Mouse (Mus musculus) kidney, embryonic 14.5 days (tissue): ENCODE results near the gene Ceacam9. TPM values are rescaled to one million over a fixed set of nuclear protein-coding genes. Genes with fewer than 3 reads are reported as not detected.

ENCODE experiments used
- polyA plus RNA-seq: library from polyadenylated mRNA; unstranded; fragments of >200 nt; fragmentation: Nextera tagmentation; extraction: Ambion mirVana; gene quantifications from 2 replicates; pipeline ENCODE4 v1.2.1, GENCODE M21; 2014

The Ceacam9 gene
- polyA plus RNA-seq, 1 experiment from 2014 or later, result not detected

Other genes starting within 250 kb of the Ceacam9 start
- 0.13 TPM in 1 of 2 replicates, not detected in the other for gene Npas1, start 244.2 kb upstream of the Ceacam9 start, polyA plus RNA-seq
- gene Arhgap35, start 106.9 kb upstream of the Ceacam9 start, polyA plus RNA-seq, result 12.6 and 26.6 TPM in 2 replicates
- gene Ceacam15, start 46.2 kb upstream of the Ceacam9 start, polyA plus RNA-seq, result not detected in 2 replicates
- 270 and 336 TPM in 2 replicates for gene Ap2s1, start 16.5 kb downstream of the Ceacam9 start, polyA plus RNA-seq
- 30.2 and 36.1 TPM in 2 replicates for gene Slc1a5, start 59.4 kb downstream of the Ceacam9 start, polyA plus RNA-seq
- gene Strn4, start 94.0 kb downstream of the Ceacam9 start, polyA plus RNA-seq, result 75.5 and 111 TPM in 2 replicates
- gene Fkrp, start 94.8 kb downstream of the Ceacam9 start, polyA plus RNA-seq, result 23.6 and 31.1 TPM in 2 replicates
- 10.9 and 15.7 TPM in 2 replicates for gene Prkd2, start 121.0 kb downstream of the Ceacam9 start, polyA plus RNA-seq
- gene Dact3, start 153.4 kb downstream of the Ceacam9 start, polyA plus RNA-seq, result 5.1 and 6.4 TPM in 2 replicates
- gene Gng8, start 169.9 kb downstream of the Ceacam9 start, polyA plus RNA-seq, result 7.5 TPM in 2 replicates
- 0.67 and 1.4 TPM in 2 replicates for gene Ptgir, start 184.6 kb downstream of the Ceacam9 start, polyA plus RNA-seq
- 156 and 198 TPM in 2 replicates for gene Calm3, start 202.2 kb downstream of the Ceacam9 start, polyA plus RNA-seq
- gene Pnmal2, start 222.8 kb downstream of the Ceacam9 start, polyA plus RNA-seq, result 2.5 and 5.5 TPM in 2 replicates
- gene Pnmal1, start 237.8 kb downstream of the Ceacam9 start, polyA plus RNA-seq, result 0.51 and 0.74 TPM in 2 replicates